Mouse (Mus musculus) layer of hippocampus, postnatal 25 days (tissue): ENCODE data around the gene Gm7579. TPM values are rescaled to one million over a fixed set of nuclear protein-coding genes. Genes with fewer than 3 reads are reported as not detected.

ENCODE experiments used
- total RNA-seq, 2 experiments: library from RNA; stranded (reverse); gene quantifications; 2 replicates each; pipeline ENCODE4 v1.2.3; 2021

The Gm7579 gene
- total RNA-seq, 2 experiments from 2014 or later, result not detected

Other genes starting within 250 kb of the Gm7579 start
- gene Mob2, start 150.8 kb upstream of the Gm7579 start, total RNA-seq, result 10 to 100 TPM; 27.0 to 29.1 TPM
- gene Dusp8, start 116.0 kb upstream of the Gm7579 start, total RNA-seq, result 100 to 1,000 TPM; 127 to 139 TPM
- gene Gm45618, start 91.1 kb upstream of the Gm7579 start, total RNA-seq, result not detected
- gene Gm39115, start 75.8 kb upstream of the Gm7579 start, total RNA-seq, result not detected
- gene Gm45337, start 67.3 kb upstream of the Gm7579 start, total RNA-seq, result not detected
- not detected for gene Gm29735, start 54.7 kb upstream of the Gm7579 start, total RNA-seq
- not detected for gene Gm4553, start 46.1 kb upstream of the Gm7579 start, total RNA-seq
- not detected for gene Krtap5-2, start 35.9 kb upstream of the Gm7579 start, total RNA-seq
- not detected for gene Gm10153, start 21.5 kb upstream of the Gm7579 start, total RNA-seq
- not detected for gene Krtap5-3, start 10.5 kb upstream of the Gm7579 start, total RNA-seq
- not detected for gene Krtap5-5, start 18.1 kb downstream of the Gm7579 start, total RNA-seq
- gene Gm40460, start 29.2 kb downstream of the Gm7579 start, total RNA-seq, result not detected
- gene Gm2431, start 46.5 kb downstream of the Gm7579 start, total RNA-seq, result not detected
- not detected for gene Gm4559, start 62.5 kb downstream of the Gm7579 start, total RNA-seq
- not detected for gene Krtap5-1, start 85.3 kb downstream of the Gm7579 start, total RNA-seq
- not detected for gene Krtap5-4, start 91.7 kb downstream of the Gm7579 start, total RNA-seq
- 10 to 100 TPM; 40.7 to 41.8 TPM for gene Ifitm10, start 161.9 kb downstream of the Gm7579 start, total RNA-seq
- 10 to 100 TPM in 1 of 2 experiments, 1 to 10 TPM in 1; 3.2 to 10.3 TPM for gene Gm49369, start 170.8 kb downstream of the Gm7579 start, total RNA-seq
- 100 to 1,000 TPM; 313 to 344 TPM for gene Ctsd, start 176.2 kb downstream of the Gm7579 start, total RNA-seq
- gene Syt8, start 223.0 kb downstream of the Gm7579 start, total RNA-seq, result not detected
- gene Tnni2, start 229.9 kb downstream of the Gm7579 start, total RNA-seq, result under 1 TPM in 1 of 2 experiments, not detected in 1; 0.70 TPM
- 1 to 10 TPM; 2.2 to 4.2 TPM for gene Lsp1, start 248.9 kb downstream of the Gm7579 start, total RNA-seq